Mouse (Mus musculus): ENCODE data around the gene Fignl1. TPM values are rescaled to one million over a fixed set of nuclear protein-coding genes. Genes with fewer than 3 reads are reported as not detected.

Fignl1 gene
- total and polyA plus RNA-seq, 3 experiments = 34.2 to 59.9 (median 51.2) TPM

DNA sequence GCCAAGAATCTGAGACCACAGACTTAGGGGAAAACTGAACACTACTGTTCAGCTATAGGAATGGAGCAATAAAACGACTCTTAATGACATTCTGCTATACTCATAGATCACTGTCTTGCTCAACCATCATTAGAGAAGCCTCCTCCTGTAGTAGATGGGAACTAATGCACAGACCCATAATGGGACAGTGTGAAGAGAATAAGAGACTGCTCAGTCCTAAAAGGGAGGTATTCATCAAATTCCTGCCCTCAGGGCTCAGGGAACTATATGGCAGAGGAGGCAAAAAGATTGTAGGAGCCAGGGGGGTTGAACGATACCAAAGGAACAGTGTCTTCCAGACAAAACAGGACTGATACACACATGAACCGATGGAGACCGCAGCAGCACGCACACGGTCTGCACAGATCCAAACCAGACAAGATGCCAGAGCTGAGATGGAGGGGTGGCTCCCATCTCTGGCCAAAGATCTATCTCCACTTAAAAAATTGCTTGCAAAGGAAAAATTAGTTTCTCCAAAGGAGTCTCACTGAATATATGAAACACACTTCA lies 43.3 kb upstream of the Fignl1 start:
- H3K27ac ChIP-seq (ENCODE audit: control insufficient read depth, low read depth, low read length) = no peak overlapping the region
- TF ChIP-seq RAD21 (IDR thresholded peaks at IDR 0.05; ENCODE audit: low read depth, low read length) = no peak
- no peak for TF ChIP-seq ZKSCAN1 (IDR thresholded peaks at IDR 0.05; ENCODE audit: low read depth, low read length)
- TF ChIP-seq CTCF (IDR thresholded peaks at IDR 0.05 in 2 of 3, conservative IDR thresholded peaks at IDR 0.05 in 1 of 3; ENCODE audit: control insufficient read depth in 1 of 3, insufficient read depth in 1 of 3, low read depth in 2 of 3, low read length in 3 of 3, poor library complexity in 1 of 3, severe bottlenecking in 1 of 3) = no peak
- H3K79me2 ChIP-seq (ENCODE audit: control insufficient read depth, insufficient read depth, low read length, poor library complexity) = no peaks in the 10 kb centered on the region
- H3K4me1 ChIP-seq (ENCODE audit: control insufficient read depth in 1 of 2, insufficient read depth in 2 of 2, low read length in 2 of 2) = 0 out of 4 replicates have a peak, but pooled peaks cover 0 to 5% of the 10 kb centered on the region in 2 experiments
- no peak for DNase-seq (ENCODE audit: low read depth, low spot score)
- H3K4me3 ChIP-seq (ENCODE audit: control insufficient read depth in 1 of 2, insufficient read depth in 1 of 2, low read depth in 2 of 2, low read length in 2 of 2) = no peak overlapping the region
- H3K9ac ChIP-seq (ENCODE audit: control insufficient read depth, low read depth, low read length, poor library complexity, severe bottlenecking) = no peak overlapping the region
- peaks cover 0 to 5% of the 10 kb centered on the region in 2 experiments; a peak in 1 of 4 replicates for H3K36me3 ChIP-seq (ENCODE audit: control insufficient read depth in 1 of 2, insufficient read depth in 2 of 2, low read length in 2 of 2)
- peaks cover 3 to 14% of the 10 kb centered on the region in 2 experiments for H3K27me3 ChIP-seq (ENCODE audit: control insufficient read depth in 1 of 2, insufficient read depth in 2 of 2, low read length in 2 of 2)
- H3K9me3 ChIP-seq (replicated peaks; ENCODE audit: insufficient read depth, low read length) = no peaks in the 10 kb centered on the region

DNA sequence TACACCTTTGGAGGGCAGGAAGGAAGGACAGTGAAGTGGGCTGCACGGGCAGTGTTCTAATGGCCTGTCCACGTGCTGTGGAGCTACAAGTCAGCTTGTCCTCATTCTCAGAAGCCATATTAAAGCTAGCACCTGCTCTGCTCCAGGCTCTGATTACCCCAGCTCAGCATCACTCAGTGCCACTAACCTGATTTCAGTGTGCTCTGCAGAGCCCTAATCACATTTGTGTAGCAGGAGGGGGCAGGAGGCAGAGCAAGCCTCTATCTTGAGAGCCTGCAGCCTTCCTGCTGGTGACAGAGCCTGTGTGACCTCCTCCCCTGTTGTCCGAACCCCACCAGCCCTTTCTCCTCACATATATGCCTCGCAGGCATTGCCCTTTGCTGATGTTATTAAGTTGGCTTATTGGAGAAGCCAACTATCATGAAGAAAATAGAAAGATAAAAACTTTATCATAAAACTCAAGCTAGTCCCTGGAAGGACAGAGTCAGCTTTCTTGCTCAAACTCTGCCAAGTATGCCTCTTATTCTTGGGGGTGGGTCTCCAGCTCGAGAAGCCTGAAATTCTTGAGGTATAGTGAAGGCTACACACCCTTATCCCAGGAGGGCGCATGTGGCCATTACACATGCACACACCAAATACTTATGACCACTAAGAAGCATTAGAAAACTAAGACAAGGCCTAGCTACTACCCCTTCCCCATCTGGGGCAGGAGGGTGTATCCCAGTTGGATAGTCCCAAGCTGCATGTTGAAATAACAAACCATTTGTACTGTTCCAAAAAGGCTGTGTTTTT lies 41.9 kb upstream of the Fignl1 start:
- Histone ChIP-seq H3K9me3 (replicated peaks; ENCODE audit: insufficient read depth, low read length) (no peaks in the 10 kb centered on the region), H3K4me3 (ENCODE audit: control insufficient read depth in 1 of 2, insufficient read depth in 1 of 2, low read depth in 2 of 2, low read length in 2 of 2) (no peak overlapping the region), H3K4me1 (ENCODE audit: control insufficient read depth in 1 of 2, insufficient read depth in 2 of 2, low read length in 2 of 2) (0 out of 4 replicates have a peak, but pooled peaks cover 0 to 5% of the 10 kb centered on the region in 2 experiments), H3K27me3 (ENCODE audit: control insufficient read depth in 1 of 2, insufficient read depth in 2 of 2, low read length in 2 of 2) (peaks cover 1 to 19% of the 10 kb centered on the region in 2 experiments), H3K79me2 (ENCODE audit: control insufficient read depth, insufficient read depth, low read length, poor library complexity) (no peaks in the 10 kb centered on the region), H3K36me3 (ENCODE audit: control insufficient read depth in 1 of 2, insufficient read depth in 2 of 2, low read length in 2 of 2) (peaks cover 0 to 5% of the 10 kb centered on the region in 2 experiments; a peak in 1 of 4 replicates), H3K9ac (ENCODE audit: control insufficient read depth, low read depth, low read length, poor library complexity, severe bottlenecking) (no peak overlapping the region), H3K27ac (ENCODE audit: control insufficient read depth, low read depth, low read length) (no peak overlapping the region)
- DNase-seq (ENCODE audit: low read depth, low spot score) = no peak
- no peak for TF ChIP-seq MAZ (IDR thresholded peaks at IDR 0.05; ENCODE audit: low read depth, low read length)
- TF ChIP-seq HCFC1 (IDR thresholded peaks at IDR 0.05; ENCODE audit: low read depth, low read length) = no peak
- no peak for TF ChIP-seq CTCF (IDR thresholded peaks at IDR 0.05 in 2 of 3, conservative IDR thresholded peaks at IDR 0.05 in 1 of 3; ENCODE audit: control insufficient read depth in 1 of 3, insufficient read depth in 1 of 3, low read depth in 2 of 3, low read length in 3 of 3, poor library complexity in 1 of 3, severe bottlenecking in 1 of 3)
- TF ChIP-seq SIN3A (IDR thresholded peaks at IDR 0.05; ENCODE audit: low read length) = no peak
- TF ChIP-seq NRF1 (IDR thresholded peaks at IDR 0.05; ENCODE audit: insufficient read depth, low read depth, low read length, poor library complexity, severe bottlenecking) = no peak
- TF ChIP-seq ELF1 (IDR thresholded peaks at IDR 0.05; ENCODE audit: low read depth, low read length) = no peak
- TF ChIP-seq USF1 (IDR thresholded peaks at IDR 0.05; ENCODE audit: low read depth, low read length) = no peak
- no peak for TF ChIP-seq UBTF (IDR thresholded peaks at IDR 0.05; ENCODE audit: borderline replicate concordance, insufficient read depth, low read depth, low read length)
